Mouse (Mus musculus) thymus, postnatal 10 days (tissue): ENCODE measurements around the gene Serpinb11.

ENCODE experiments used
- DNase-seq, 2 experiments: peaks; one replicate each; pipeline ENCODE4 v3.0.0; 2021; ENCODE audit warnings: low spot score in 2 of 2

Gene Serpinb11

DNA sequence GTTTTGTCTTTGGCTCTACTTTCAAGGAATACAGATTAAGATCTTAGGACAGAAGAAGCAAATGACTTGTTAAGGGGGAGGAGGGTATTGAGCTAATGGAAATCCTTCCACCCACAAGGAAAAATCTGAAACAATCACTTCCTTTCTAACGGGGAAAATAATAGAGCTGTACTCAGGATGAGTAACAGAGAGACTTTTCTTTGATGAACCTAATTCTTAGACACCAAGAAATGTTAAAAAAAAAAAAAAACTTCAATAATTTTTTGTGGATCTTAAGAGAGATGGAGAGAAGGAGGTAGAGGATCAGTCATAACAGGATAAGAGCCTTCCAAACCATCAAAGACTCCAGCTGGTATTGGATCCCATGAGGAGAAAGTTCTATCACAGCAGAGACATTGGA is at the start of gene Serpinb11:
TSS of gene Serpinb11 (plus strand) at position 301 of the 400 bp plus-strand sequence.
- no peak for DNase-seq

DNA sequence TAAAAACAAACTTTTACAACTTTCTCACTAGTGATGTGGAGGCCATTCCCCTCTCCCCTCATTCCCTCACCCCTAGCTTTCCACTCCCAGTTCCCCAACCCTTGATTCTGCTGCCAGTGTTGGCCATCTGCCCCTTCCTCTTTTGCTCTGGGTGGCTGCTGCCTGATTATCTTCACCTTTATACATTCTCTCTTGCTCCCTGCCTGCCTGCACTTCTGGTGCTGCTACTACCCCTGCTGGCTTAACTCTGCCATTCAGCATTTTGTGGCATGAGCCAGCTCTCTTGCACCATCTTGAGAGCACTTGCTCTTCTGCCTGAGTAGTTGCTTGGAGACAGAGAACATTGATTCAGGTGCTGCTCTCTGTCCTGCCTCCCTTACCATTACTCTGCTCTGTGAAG is 15.0 kb upstream of the Serpinb11 start:
- no peak for DNase-seq

DNA sequence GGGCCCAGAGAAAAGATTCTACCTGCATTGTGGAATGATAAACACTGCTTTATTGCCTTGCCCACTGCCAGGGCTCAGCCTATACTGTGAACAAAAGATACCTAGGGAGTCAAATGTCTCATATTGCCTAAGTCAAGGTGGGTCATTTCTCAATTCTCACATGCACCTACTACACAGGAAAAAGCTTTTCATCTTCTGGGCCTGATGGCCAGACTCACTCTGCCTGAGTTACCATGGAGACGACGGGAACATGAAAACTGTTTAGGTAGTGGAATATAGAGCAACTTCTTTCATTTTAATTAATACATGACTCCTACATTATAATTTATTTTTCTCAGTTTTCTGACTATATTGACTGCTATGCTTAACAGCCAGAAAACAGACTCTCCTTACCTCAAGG is 14.2 kb upstream of the Serpinb11 start:
- DNase-seq: no peak

DNA sequence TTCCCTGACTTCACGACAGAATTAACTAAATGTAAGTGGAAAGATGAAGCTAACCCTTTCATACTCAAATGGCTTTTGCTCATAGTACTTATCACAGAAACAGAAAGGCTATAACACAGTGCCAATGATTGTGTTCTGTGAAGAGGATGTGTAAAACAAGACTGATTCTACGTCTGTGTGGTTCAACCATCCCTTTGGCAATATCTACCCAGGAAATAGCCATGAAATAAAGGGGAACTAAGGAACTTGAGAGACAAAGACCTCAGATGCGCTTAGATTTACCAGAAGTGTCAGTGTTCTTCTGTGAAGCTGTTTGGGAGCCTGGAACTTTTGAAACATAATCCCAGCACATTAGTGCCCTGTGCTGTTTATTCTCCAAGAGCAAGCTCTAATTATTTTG is 10.6 kb upstream of the Serpinb11 start:
- DNase-seq: no peak

DNA sequence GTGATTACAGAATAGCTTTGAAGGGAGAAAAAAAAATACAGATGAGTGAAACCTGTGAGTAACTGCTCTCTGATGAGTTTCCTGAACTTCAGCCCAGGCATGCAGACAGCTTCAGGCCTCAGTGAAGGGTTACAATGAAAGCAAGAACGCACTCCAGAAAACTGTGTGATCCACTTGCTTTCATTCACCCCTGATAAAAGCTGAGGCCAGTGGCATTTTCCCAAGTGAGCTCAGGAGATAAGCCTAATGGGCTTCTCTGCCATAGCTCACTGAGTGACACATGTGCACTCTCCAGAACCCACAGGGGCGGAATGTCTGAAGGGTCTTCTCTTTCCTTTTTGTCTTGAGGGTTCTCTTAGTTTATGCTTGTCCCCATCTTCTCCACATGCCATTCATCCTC is 9.9 kb upstream of the Serpinb11 start:
- DNase-seq: no peak

DNA sequence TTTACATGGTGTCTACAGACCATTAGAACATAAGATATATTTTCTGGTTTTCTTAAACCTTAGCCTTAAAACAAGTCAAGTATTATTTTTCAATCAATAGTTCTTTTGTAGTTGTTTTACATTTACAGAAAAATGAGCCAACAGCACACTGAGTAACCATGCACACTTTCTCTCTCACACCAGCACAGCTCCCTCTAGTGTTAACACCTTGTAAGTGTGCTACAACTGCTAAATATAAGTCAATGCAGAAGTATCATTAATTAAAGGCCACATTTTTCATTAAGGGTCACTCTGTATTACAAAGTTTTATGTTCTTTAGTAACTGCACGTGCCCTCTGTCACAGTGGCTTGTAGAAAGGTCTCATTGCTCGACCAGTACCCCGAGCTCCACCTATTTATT is 8.0 kb upstream of the Serpinb11 start:
- no peak for DNase-seq

DNA sequence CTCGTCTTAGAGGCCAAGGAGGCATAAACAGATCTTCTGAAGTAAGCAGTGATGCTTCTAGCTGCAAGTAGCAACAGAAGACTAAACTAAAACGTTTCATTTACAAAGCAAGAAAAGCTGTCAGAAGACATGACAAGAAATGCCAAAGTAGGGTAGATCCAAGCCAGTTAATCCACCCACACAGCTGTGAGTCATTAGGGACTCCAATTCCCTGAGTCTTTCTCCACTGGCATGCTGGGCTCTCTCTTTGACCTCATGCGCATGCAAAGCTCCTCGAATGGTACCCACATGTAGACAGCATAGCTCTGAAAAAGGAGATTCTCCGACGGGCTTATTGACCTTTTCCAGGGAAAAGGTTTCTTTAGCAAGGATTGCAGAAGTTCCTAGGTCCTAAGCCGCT is 5.0 kb downstream of the Serpinb11 start:
- no peak for DNase-seq

DNA sequence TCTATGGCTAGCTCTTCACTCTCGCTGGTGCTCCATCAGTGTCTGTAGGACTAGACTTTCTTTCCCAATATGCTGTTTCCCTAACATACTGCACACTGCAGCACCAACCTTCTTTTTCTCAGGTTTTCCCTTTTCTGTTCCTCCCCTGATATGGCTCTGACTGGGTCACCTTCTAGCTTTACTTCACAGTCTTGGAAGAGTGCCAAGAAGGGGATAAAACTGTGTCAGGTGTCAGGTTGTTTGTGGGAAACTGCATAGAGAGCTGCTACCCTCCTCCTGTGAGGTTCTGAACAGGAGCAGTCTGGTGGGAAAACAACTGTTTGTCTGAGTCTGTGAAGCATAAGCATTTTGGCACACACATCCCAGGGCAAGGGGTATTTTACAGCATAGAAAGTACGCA is 7.9 kb downstream of the Serpinb11 start:
- no peak for DNase-seq

DNA sequence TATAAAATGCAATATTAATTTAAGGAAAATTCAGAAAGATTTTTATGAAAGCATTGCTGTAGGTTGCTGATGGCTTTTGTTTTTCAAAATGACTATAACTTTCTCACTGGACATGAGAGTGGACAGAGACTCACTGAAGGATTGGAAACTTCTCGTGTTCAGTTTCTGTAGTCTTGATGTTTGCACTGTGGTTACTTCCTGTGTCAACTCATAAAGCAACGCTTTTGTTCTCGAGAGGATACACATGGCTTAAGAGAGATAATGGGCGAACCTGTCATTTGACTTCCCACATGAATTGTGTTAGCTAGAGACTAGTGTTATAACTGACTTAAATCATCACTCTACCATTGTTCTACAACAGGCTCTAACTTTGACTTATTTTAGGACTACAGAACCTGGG is 16.0 kb downstream of the Serpinb11 start:
- DNase-seq: no peak

DNA sequence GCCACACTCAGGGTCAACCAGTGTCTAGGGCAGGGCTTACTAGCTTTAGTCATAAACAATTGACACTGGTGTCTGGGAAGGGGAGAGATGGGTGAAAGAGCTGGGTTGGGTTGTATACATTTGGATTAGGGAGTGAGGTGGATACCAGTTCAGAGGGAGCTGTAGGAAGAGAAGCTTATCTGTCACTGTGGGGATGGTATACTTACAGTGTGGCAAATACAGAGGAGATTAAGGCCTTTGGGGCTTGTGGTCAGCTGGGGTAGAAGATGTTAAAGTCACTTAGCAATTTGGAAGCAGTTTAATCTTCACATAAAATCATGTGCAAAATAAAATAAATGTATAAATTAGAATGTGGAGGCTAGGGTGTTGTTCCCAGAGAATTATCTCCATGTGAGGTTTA is 17.4 kb downstream of the Serpinb11 start:
- no peak for DNase-seq

DNA sequence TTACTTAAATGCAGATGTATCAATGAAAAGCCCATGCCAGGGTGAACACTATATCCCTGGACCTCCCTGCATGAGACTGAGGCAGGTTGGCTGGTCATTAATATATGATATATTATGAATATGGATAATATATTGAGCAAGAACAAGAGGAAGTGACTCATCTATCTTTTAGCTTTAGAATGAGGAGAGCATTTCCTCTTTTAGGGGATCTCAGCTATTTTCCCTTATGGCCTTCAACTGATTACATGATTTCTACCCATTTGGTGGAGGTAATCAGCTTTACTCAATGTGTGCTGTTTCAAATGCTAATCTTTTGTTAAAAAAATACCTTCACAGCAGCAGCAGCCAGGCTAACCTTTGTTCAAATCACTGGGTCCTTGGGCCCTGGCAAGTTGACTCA is 20.5 kb downstream of the Serpinb11 start:
- DNase-seq: no peak

DNA sequence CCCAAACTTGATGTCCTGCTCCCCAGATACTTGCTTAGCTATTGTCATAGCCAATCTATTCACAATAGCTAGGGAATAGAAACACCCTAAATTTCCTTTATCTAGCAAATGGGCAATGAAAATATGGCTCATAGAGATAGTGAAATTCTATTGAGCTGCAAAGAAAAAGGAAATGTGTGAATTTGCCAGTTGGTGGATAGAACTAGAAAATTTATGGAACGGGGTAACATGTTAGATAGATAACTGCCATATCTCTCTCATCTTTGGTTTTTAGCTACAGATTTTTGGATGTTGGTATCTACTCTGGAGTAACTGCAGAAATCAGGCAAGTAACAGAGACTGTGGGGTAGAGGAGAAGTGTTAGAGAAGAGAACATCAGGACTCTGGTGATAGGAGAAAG is 21.4 kb downstream of the Serpinb11 start:
- no peak for DNase-seq

DNA sequence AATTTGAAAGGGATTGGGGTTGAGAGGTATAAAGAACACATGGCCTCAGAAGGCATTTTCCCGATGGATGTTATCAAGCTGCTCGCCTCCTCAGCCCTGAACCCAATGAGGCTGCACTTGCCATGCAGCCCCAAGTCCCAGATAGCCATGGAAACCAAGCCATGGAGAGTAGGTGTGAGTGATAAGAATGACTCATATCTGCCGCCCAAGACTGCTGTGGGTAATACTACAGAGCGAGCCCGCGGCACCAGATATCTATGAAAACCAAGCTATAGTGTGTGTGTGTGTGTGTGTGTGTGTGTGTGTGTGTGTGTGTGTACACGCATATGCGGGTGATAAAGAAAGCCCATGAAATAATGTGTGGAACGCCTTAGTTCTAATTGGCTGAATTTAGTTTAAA is 23.5 kb downstream of the Serpinb11 start:
- DNase-seq: no peak

DNA sequence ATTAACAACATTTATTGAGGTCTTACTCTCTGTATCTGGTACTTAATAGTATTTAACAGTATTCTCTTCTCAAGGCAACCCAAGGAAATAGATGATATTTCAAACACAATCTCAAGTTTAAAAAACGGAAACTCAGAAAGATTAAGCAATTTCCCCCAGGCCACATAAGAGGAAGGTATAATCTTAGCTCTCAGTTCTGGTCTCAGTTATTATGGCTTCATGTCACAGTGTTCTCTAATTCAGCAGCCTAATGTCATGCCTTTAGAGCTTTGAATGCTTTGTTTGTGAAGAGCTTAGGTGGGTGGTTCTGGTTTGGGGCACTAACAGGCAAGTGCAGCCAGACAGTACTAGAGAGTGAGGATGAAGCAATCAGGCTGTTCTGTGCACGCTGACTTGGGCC is 28.8 kb downstream of the Serpinb11 start:
- no peak for DNase-seq

DNA sequence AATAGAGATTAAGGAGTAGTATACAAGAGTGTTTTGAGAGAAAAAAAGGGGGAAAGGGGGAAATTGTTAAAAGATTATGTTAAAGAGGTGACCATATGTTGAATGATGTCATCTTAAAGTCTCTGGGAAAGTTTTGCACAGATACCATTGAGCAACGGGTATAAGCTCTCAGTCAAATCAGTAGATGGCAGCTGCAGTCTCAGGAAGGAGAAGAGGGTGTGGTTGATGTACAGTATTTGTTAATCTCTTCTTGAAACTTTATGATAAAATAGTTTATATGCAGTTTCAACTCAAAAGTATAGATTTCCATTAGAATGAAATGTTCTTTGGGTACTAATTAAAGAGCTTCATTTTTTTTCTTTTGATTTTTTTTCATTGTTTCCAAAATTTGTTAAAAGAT is 36.5 kb downstream of the Serpinb11 start:
- DNase-seq: no peak

DNA sequence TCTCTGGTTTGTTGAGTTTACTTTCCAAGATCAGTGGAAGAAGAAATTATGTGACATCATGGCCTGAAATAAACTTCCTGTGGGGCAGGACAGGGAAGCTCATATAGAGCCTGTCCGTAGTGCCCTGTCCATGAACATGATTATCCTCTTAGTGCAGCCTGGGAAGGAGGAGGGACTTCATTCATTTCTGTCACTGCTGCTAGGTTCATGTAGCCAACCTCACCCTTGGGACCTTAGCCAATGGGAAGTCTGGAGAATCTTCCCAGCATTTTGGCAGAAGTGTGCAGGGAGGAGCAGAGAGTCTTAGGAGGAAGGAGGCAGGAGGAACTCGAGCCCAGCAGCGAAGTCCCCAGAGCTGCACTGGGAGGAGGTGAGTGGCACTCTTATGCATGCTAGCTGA is 38.4 kb downstream of the Serpinb11 start, which contains the start of gene Serpinb7:
TSS of gene Serpinb7 (plus strand) at position 301 of the 400 bp plus-strand sequence.
- no peak for DNase-seq

DNA sequence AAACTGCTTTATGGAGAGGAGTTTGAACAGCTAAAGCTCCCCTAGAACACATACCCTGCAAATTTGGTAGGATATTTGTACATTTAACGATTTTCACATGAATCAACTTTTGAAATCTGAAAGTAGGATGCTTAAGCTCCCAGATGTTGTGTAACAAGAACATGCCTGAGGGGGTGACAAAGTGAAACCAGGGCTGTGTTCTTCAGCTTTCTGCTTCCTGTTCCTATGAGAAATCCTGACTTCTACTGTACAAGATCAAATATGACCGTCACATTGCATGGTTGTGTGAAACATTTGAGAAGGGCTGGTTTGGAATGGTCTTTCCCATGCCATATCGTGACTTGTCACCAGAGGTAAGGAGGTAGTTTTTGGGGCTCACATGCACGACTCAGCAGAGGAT is 41.1 kb downstream of the Serpinb11 start:
- DNase-seq: no peak

DNA sequence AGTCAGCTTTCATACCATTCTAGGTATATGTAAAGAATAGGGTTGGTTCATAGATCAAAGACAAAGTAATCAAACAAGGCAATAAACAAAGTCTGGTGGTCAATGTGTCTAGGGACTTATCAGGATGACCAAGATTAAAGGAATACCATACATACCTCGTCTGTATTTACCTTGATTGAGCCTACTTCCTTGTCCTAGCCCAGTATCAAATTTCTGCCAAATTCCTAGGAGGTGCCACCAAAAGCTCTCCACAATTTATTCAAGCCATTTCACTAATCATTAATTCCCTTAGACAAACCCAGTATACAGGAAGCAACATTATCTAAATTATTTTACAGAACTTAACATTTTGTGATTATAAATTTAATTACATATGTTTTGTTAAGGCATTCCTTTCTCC is 53.7 kb downstream of the Serpinb11 start:
- DNase-seq: no peak

DNA sequence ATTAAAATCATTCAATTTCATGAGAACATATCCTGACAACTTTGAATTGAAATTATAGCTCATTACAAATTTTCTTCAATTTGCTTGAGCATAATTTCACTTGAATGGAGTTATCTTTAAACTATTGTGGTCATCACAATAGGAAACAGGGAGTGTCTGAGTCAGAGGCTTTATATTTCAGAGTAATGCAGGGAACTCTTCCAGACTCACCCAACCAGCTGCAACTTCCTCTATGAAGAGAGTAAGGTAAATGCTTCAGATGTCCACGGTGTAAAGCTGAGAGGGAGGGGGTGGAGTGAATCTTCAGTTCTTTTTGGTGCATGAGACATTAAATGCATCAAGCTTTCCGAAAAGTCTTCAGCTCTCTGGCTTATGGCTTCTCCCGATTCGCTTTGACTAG is 61.5 kb downstream of the Serpinb11 start:
- no peak for DNase-seq
